Mouse (Mus musculus): Measurements from ENCODE around the gene Ube2g2. TPM values are rescaled to one million over a fixed set of nuclear protein-coding genes. Genes with fewer than 3 reads are reported as not detected.

The Ube2g2 gene
- 83.1 and 92.1 TPM in 2 replicates for polyA plus RNA-seq (2016; fragmentation: Nextera tagmentation; extraction: Ambion mirVana)

GRCm38 (mm10) chr10:77622055-77622988 lies at the start of gene Ube2g2:
Gene Ube2g2, plus strand, starts transcription at chr10:77622275.
- H3K4me1 ChIP-seq = peaks cover 31% of the 10 kb centered on the region
- under 1% methylated on average over 96 of the region's 96 CpGs for WGBS
- H3K36me3 ChIP-seq = peaks cover 20% of the 10 kb centered on the region
- H3K27ac ChIP-seq = peak within 1 kb of the TSS; percentile 97
- peak within 1 kb of the TSS; percentile 99 for H3K4me3 ChIP-seq
- DNase-seq (ENCODE audit: low spot score) = peak; percentile 93
- H3K9me3 ChIP-seq = no peaks in the 10 kb centered on the region
- H3K27me3 ChIP-seq (ENCODE audit: insufficient read depth, poor library complexity, severe bottlenecking) = no peaks in the 10 kb centered on the region

- no peak for DNase-seq (ENCODE audit: low spot score)
- H3K9me3 ChIP-seq = no peaks in the 10 kb centered on the region
- H3K27ac ChIP-seq = no peak overlapping the region
- H3K4me3 ChIP-seq = no peak overlapping the region
- H3K4me1 ChIP-seq = 0 out of 2 replicates have a peak, but pooled peaks cover 10% of the 10 kb centered on the region
- peaks cover 7% of the 10 kb centered on the region for H3K27me3 ChIP-seq (ENCODE audit: insufficient read depth, poor library complexity, severe bottlenecking)
- no peaks in the 10 kb centered on the region for H3K36me3 ChIP-seq
- WGBS = 75% methylated on average over 1 of the region's 1 CpGs
These were observed 48.9 kb upstream of the Ube2g2 start for GRCm38 (mm10) chr10:77573162-77573561.

GRCm38 (mm10) chr10:77580027-77580920 lies 41.8 kb upstream of the Ube2g2 start:
- H3K36me3 ChIP-seq = peaks cover 5% of the 10 kb centered on the region; the same call in 1 of the 2 replicates
- peaks cover 44% of the 10 kb centered on the region for H3K4me1 ChIP-seq
- H3K9me3 ChIP-seq = no peaks in the 10 kb centered on the region
- H3K4me3 ChIP-seq = no peak overlapping the region
- peak overlapping the region; percentile 93 for H3K27ac ChIP-seq
- DNase-seq (ENCODE audit: low spot score) = no peak
- 52% methylated on average over 10 of the region's 10 CpGs for WGBS
- H3K27me3 ChIP-seq (ENCODE audit: insufficient read depth, poor library complexity, severe bottlenecking) = no peaks in the 10 kb centered on the region

GRCm38 (mm10) chr10:77581023-77581407 lies 41.1 kb upstream of the Ube2g2 start:
- DNase-seq (ENCODE audit: low spot score) = no peak
- Histone ChIP-seq H3K36me3 (peaks cover 7% of the 10 kb centered on the region; the same call in 1 of the 2 replicates), H3K4me3 (peak overlapping the region; percentile 77), H3K27me3 (ENCODE audit: insufficient read depth, poor library complexity, severe bottlenecking) (no peaks in the 10 kb centered on the region), H3K9me3 (no peaks in the 10 kb centered on the region), H3K27ac (peak overlapping the region; percentile 93), H3K4me1 (peaks cover 44% of the 10 kb centered on the region)
- 6% methylated on average over 8 of the region's 8 CpGs for WGBS

- peaks cover 10% of the 10 kb centered on the region; the same call in 1 of the 2 replicates for H3K36me3 ChIP-seq
- peak within 1 kb of the TSS; percentile 93 for H3K27ac ChIP-seq
- peak within 1 kb of the TSS; percentile 77 for H3K4me3 ChIP-seq
- no peaks in the 10 kb centered on the region for H3K27me3 ChIP-seq (ENCODE audit: insufficient read depth, poor library complexity, severe bottlenecking)
- H3K4me1 ChIP-seq = peaks cover 46% of the 10 kb centered on the region
- WGBS = under 1% methylated on average over 64 of the region's 64 CpGs
- H3K9me3 ChIP-seq = no peaks in the 10 kb centered on the region
- DNase-seq (ENCODE audit: low spot score) = peak; percentile 97
These were observed 40.4 kb upstream of the Ube2g2 start, which contains the start of gene Pttg1ip for GRCm38 (mm10) chr10:77581408-77582284. Gene Pttg1ip, plus strand, starts transcription at chr10:77581720.

GRCm38 (mm10) chr10:77582285-77582618 lies 39.8 kb upstream of the Ube2g2 start:
- Histone ChIP-seq H3K4me3 (peak overlapping the region; percentile 77), H3K4me1 (peaks cover 52% of the 10 kb centered on the region), H3K9me3 (no peaks in the 10 kb centered on the region), H3K36me3 (peaks cover 16% of the 10 kb centered on the region), H3K27me3 (ENCODE audit: insufficient read depth, poor library complexity, severe bottlenecking) (no peaks in the 10 kb centered on the region), H3K27ac (peak overlapping the region; percentile 93)
- WGBS = 12% methylated on average over 8 of the region's 8 CpGs
- DNase-seq (ENCODE audit: low spot score) = no peak

GRCm38 (mm10) chr10:77583795-77584422 lies 38.2 kb upstream of the Ube2g2 start:
- Histone ChIP-seq H3K36me3 (peaks cover 31% of the 10 kb centered on the region), H3K4me1 (peaks cover 66% of the 10 kb centered on the region), H3K9me3 (no peaks in the 10 kb centered on the region), H3K27me3 (ENCODE audit: insufficient read depth, poor library complexity, severe bottlenecking) (no peaks in the 10 kb centered on the region), H3K27ac (no peak overlapping the region), H3K4me3 (peak overlapping the region; percentile 12; the same call in 1 of the 2 replicates)
- DNase-seq (ENCODE audit: low spot score) = no peak
- 60% methylated on average over 10 of the region's 10 CpGs for WGBS

- H3K27me3 ChIP-seq (ENCODE audit: insufficient read depth, poor library complexity, severe bottlenecking) = no peaks in the 10 kb centered on the region
- peaks cover 52% of the 10 kb centered on the region for H3K36me3 ChIP-seq
- H3K4me3 ChIP-seq = no peak overlapping the region
- no peak for DNase-seq (ENCODE audit: low spot score)
- 0 out of 2 replicates have a peak overlapping the region, but pooled peaks have one; percentile 29 for H3K27ac ChIP-seq
- H3K9me3 ChIP-seq = no peaks in the 10 kb centered on the region
- WGBS = 86% methylated on average over 3 of the region's 3 CpGs
- H3K4me1 ChIP-seq = peaks cover 69% of the 10 kb centered on the region
These were observed 35.4 kb upstream of the Ube2g2 start for GRCm38 (mm10) chr10:77586637-77587036.

- Histone ChIP-seq H3K27me3 (ENCODE audit: insufficient read depth, poor library complexity, severe bottlenecking) (no peaks in the 10 kb centered on the region), H3K4me1 (peaks cover 63% of the 10 kb centered on the region), H3K4me3 (no peak overlapping the region), H3K27ac (0 out of 2 replicates have a peak overlapping the region, but pooled peaks have one; percentile 29), H3K9me3 (no peaks in the 10 kb centered on the region), H3K36me3 (peaks cover 52% of the 10 kb centered on the region)
- DNase-seq (ENCODE audit: low spot score) = no peak
- WGBS = 84% methylated on average over 6 of the region's 6 CpGs
These were observed 34.8 kb upstream of the Ube2g2 start for GRCm38 (mm10) chr10:77587091-77587775.

- H3K4me3 ChIP-seq = no peak overlapping the region
- DNase-seq (ENCODE audit: low spot score) = no peak
- H3K9me3 ChIP-seq = no peaks in the 10 kb centered on the region
- H3K27me3 ChIP-seq (ENCODE audit: insufficient read depth, poor library complexity, severe bottlenecking) = no peaks in the 10 kb centered on the region
- 90% methylated on average over 2 of the region's 2 CpGs for WGBS
- H3K4me1 ChIP-seq = peaks cover 57% of the 10 kb centered on the region
- no peak overlapping the region for H3K27ac ChIP-seq
- H3K36me3 ChIP-seq = peaks cover 60% of the 10 kb centered on the region
These were observed 34.0 kb upstream of the Ube2g2 start for GRCm38 (mm10) chr10:77588036-77588435.

- no peak for DNase-seq (ENCODE audit: low spot score)
- WGBS = 69% methylated on average over 7 of the region's 7 CpGs
- H3K27ac ChIP-seq = peak overlapping the region; percentile 48
- H3K36me3 ChIP-seq = peaks cover 65% of the 10 kb centered on the region
- no peaks in the 10 kb centered on the region for H3K9me3 ChIP-seq
- H3K4me1 ChIP-seq = peaks cover 47% of the 10 kb centered on the region
- H3K4me3 ChIP-seq = no peak overlapping the region
- no peaks in the 10 kb centered on the region for H3K27me3 ChIP-seq (ENCODE audit: insufficient read depth, poor library complexity, severe bottlenecking)
These were observed 33.0 kb upstream of the Ube2g2 start for GRCm38 (mm10) chr10:77589117-77589516.

Data from heart, embryonic 10.5 days (tissue).